Mouse (Mus musculus) hindbrain, embryonic 10.5 days (tissue): ENCODE data around the gene Gm21750. TPM values are rescaled to one million over a fixed set of nuclear protein-coding genes. Genes with fewer than 3 reads are reported as not detected.
"Not testable (repeated sequence)": the region's sequence is repeated elsewhere in the genome, so short reads cannot be mapped to it uniquely, and the experiment has no call there.

Experiments used
- DNase-seq: peaks from one replicate; pipeline ENCODE4 v3.0.0-alpha.2; 2017; ENCODE audit warnings: low spot score
- H3K27ac ChIP-seq: fragments of 300-500 bp; sonication (generic); 2 replicates; pipeline ENCODE4 v1.5.1; 2016; ENCODE audit warnings: mild to moderate bottlenecking, moderate library complexity
- H3K27me3 ChIP-seq: fragments of 300-500 bp; sonication (generic); 2 replicates; pipeline ENCODE4 v1.6.1; 2016; ENCODE audit warnings: mild to moderate bottlenecking; ENCODE audit not compliant: poor library complexity, insufficient read depth, severe bottlenecking
- H3K36me3 ChIP-seq: fragments of 300-500 bp; sonication (generic); 2 replicates; pipeline ENCODE4 v1.6.1; 2016; ENCODE audit warnings: mild to moderate bottlenecking, moderate library complexity
- H3K4me1 ChIP-seq: fragments of 300-500 bp; sonication (generic); replicated peaks from 2 replicates; pipeline ENCODE4 v1.6.1; 2016; ENCODE audit warnings: mild to moderate bottlenecking
- H3K4me3 ChIP-seq: fragments of 300-500 bp; sonication (generic); 2 replicates; pipeline ENCODE4 v1.5.1; 2016; ENCODE audit warnings: mild to moderate bottlenecking, moderate library complexity
- H3K9me3 ChIP-seq: fragments of 300-500 bp; sonication (generic); 2 replicates; pipeline ENCODE4 v1.6.1; 2016; ENCODE audit warnings: mild to moderate bottlenecking, moderate library complexity
- WGBS: fragments of 180-500 bp; shearing (Covaris S2); methylation state at CpG from one replicate; pipeline ENCODE4 v1.1.7; 2016; 5-methylcytosine and 5-hydroxymethylcytosine counted together
- polyA plus RNA-seq: library from polyadenylated mRNA; unstranded; fragments of >200 nt; fragmentation: Nextera tagmentation; extraction: Ambion mirVana; gene quantifications from 2 replicates; pipeline ENCODE4 v1.2.1, GENCODE M21; 2016

Gm21750 gene
- polyA plus RNA-seq: not detected in 2 replicates

DNA sequence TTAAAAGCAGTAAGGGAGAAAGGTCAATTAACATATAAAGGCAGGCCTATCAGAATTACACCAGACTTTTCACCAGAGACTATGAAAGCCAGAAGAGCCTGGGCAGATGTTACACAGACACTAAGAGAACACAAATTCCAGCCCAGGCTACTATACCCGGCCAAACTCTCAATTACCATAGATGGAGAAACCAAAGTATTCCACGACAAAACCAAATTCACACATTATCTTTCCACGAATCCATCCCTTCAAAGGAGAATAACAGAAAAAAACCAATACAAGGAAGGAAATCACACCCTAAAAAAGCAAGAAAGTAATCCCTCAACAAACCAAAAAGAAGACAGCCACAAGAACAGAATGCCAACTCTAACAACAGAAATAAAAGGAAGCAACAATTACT lies at the start of gene Gm21750:
Gene Gm21750, plus strand, starts transcription at position 301 of the 400 bp plus-strand sequence.
- DNase-seq, H3K4me3 ChIP-seq, H3K4me1 ChIP-seq, H3K27ac ChIP-seq, H3K36me3 ChIP-seq, H3K27me3 ChIP-seq, H3K9me3 ChIP-seq: not testable (repeated sequence)
- WGBS: 91% methylated on average over 3 of the region's 3 CpGs

DNA sequence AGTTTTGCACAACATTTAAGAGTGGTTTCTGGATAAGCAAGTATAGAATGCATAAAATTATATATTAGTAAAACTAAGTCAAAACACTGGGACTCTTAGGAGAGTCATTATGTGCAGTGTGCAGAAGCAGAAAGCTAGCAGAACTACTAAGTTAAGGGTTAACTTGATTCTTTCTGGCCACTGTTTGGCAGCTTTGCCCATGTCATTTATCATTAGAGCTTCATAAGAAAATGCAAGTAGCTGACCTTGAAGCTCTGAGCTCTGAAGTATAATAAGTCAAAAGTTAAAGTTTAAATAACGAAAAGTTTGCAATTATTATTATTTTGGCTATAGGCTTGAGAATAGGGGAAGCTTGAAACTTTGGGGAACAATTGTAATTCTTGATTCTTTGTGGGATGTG lies 46.1 kb upstream of the Gm21750 start:
- H3K4me1 ChIP-seq, DNase-seq, H3K27ac ChIP-seq, H3K27me3 ChIP-seq, H3K9me3 ChIP-seq, H3K4me3 ChIP-seq, H3K36me3 ChIP-seq: not testable (repeated sequence)
- WGBS: 75% methylated on average over 1 of the region's 1 CpGs

DNA sequence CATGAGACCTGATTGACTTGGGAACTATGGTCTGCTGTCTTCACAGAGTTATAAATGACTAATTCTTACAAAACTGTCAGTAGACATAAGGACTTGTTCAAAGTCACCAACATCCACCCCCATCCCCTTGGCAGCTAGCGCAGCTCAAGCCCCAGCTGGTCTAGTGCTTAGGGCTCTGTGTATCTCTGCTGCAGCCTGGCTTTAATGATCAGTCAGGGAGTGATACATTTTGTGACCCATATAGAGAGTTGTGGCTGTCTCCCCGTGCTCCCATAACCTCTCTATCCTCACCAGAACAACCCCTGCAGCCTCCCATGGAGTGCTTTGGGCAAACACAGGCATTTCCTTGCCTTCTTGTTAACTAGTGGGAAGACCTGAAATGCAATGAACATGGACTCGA lies 40.1 kb upstream of the Gm21750 start:
- Histone ChIP-seq H3K9me3 (0 out of 2 replicates have a peak, but pooled peaks cover 11% of the 10 kb centered on the region), H3K36me3 (no peaks in the 10 kb centered on the region), H3K4me1 (no peaks in the 10 kb centered on the region), H3K27me3 (no peaks in the 10 kb centered on the region), H3K27ac (no peak overlapping the region), H3K4me3 (no peak overlapping the region)
- WGBS: 89% methylated on average over 3 of the region's 3 CpGs
- DNase-seq: no peak

DNA sequence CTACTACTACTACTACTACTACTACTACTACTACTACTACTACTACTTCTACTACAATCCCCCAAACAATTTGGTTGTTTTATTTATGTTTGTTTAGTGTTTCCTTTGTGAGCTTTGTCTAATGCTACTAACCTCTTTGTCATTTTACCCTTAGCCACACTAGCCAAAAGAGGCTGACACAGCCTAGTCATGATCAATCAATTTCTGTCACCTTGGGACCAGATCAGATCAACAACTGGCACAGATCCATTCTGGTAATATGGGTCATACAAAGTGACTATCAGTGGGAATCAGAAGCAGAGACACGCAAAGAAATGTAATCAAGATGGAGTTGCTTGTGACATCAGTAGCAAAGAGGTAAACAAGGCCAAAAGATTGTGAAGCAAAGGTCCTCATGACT lies 38.0 kb upstream of the Gm21750 start:
- WGBS: 93% methylated on average over 1 of the region's 1 CpGs
- H3K27me3 ChIP-seq: no peaks in the 10 kb centered on the region
- no peak overlapping the region for H3K27ac ChIP-seq
- no peaks in the 10 kb centered on the region for H3K36me3 ChIP-seq
- DNase-seq: no peak
- no peak overlapping the region for H3K4me3 ChIP-seq
- 0 out of 2 replicates have a peak, but pooled peaks cover 10% of the 10 kb centered on the region for H3K9me3 ChIP-seq
- H3K4me1 ChIP-seq: no peaks in the 10 kb centered on the region

DNA sequence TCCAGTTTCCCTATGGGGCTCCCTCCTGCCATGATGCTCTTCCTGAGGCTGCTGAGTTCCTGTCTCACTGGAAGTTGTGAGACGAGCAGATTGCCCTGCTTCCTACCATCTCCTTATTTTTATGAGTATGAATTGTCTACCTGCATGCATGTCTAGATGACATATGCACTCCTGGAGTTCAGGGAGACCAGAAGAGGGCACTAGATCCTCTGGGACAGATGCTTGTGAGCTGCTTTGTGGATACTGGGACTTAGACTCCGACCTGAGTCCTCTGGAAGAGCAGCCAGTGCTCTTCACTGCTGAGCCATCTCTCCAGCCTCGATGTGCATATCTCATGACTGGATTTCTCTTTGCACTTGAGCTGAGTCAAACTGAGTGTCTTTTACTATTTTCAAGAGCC lies 35.6 kb upstream of the Gm21750 start:
- DNase-seq: no peak
- H3K36me3 ChIP-seq: no peaks in the 10 kb centered on the region
- 73% methylated on average over 3 of the region's 3 CpGs for WGBS
- no peaks in the 10 kb centered on the region for H3K9me3 ChIP-seq
- H3K27me3 ChIP-seq: no peaks in the 10 kb centered on the region
- no peaks in the 10 kb centered on the region for H3K4me1 ChIP-seq
- no peak overlapping the region for H3K4me3 ChIP-seq
- no peak overlapping the region for H3K27ac ChIP-seq

DNA sequence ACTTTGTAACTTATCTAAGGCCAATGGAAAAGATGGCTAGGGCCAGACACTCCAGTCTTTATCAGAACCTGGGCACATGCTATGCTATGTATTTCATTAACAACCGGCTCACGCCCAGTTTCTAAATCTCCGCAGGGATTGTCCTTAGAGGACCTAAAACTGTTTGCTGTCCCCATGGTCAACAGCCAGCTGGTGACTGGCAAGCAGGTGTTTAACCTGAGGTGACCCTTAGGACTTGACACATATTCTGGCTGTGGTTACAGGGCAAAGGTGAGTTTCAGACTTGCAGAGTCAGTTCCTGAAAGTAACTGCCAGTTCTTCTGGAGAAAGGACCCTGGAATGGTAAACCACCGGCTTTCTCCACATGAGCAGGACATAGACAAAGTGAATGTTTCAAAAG lies 29.5 kb upstream of the Gm21750 start:
- no peak overlapping the region for H3K4me3 ChIP-seq
- 0 out of 2 replicates have a peak, but pooled peaks cover 3% of the 10 kb centered on the region for H3K4me1 ChIP-seq
- no peaks in the 10 kb centered on the region for H3K36me3 ChIP-seq
- H3K9me3 ChIP-seq: no peaks in the 10 kb centered on the region
- WGBS: 92% methylated on average over 4 of the region's 4 CpGs
- no peaks in the 10 kb centered on the region for H3K27me3 ChIP-seq
- no peak for DNase-seq
- H3K27ac ChIP-seq: no peak overlapping the region

DNA sequence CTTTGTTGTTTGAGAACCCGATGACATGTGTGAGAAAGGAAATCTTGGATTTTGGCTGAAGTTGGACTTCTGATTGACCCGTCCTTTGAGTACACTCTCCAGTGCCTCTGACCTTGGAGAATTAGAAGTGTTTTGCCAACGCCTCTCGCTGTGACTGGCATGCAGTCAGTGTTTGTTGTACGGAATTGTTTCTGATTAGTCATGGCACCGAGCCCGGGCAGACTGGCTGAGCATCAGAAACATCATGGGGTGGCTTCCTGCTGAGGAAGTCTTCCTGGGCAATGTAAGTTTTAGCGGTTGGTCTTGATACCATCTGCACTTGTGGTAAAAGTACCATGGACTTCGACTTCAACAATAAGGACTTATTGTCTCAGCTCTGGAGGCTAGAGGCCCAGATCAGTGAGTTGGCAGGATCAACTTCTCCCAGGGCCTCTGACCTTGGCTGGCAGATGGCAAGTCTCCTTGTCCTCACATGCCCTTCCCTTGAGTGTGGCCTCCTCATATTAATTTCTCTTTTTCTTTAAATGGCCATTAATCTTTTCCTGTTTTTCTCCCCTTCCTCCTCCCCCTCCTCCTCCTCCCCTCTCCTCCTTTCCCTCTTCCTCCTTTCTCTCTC lies 28.3 kb upstream of the Gm21750 start:
- H3K4me1 ChIP-seq: 0 out of 2 replicates have a peak, but pooled peaks cover 3% of the 10 kb centered on the region
- H3K27ac ChIP-seq: no peak overlapping the region
- no peaks in the 10 kb centered on the region for H3K36me3 ChIP-seq
- peak; percentile 14 for DNase-seq
- no peaks in the 10 kb centered on the region for H3K9me3 ChIP-seq
- WGBS: 56% methylated on average over 9 of the region's 9 CpGs
- no peak overlapping the region for H3K4me3 ChIP-seq
- H3K27me3 ChIP-seq: no peaks in the 10 kb centered on the region

DNA sequence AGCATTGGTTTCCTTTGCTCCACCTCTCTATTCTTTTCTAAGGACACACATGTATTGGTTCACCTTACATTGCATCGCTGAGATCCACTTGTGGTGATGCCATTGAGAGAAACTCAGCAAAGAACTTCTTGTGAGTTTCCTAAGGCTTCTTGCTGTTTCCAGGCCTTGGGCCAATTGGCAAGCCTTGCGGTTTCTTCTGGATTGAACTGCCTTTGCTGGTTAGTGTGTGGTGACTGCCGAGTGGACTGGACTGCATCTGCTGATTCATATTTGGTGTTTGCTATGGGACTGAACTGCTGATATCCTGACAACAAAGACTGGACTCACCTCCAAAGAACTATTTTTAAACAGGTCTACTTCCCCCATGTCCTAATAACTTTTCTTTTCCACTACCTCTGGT lies 26.7 kb upstream of the Gm21750 start:
- H3K9me3 ChIP-seq: no peaks in the 10 kb centered on the region
- 0 out of 2 replicates have a peak, but pooled peaks cover 3% of the 10 kb centered on the region for H3K4me1 ChIP-seq
- no peak overlapping the region for H3K4me3 ChIP-seq
- H3K36me3 ChIP-seq: no peaks in the 10 kb centered on the region
- WGBS: 90% methylated on average over 3 of the region's 3 CpGs
- H3K27me3 ChIP-seq: no peaks in the 10 kb centered on the region
- no peak overlapping the region for H3K27ac ChIP-seq
- DNase-seq: no peak

DNA sequence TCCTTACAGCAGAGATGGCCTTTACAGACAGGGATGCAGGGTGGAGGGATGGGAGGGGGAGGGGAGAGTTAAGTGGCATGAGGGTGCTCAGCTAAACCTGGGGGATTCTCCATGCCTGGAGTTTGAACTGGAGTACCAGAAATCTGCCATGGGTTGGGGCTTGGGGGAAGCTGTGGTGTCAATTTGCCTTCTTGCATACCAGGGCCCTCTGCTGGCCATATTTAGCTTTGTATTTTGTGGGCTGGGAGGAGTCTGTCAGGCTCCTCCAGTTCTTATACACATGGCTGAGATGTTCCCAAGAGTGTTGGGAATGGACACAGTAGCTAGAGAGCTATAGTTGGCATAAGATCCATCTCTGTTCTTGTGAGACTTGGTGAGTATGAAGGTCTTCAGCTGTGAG lies 23.6 kb upstream of the Gm21750 start:
- Histone ChIP-seq H3K4me3 (no peak overlapping the region), H3K4me1 (0 out of 2 replicates have a peak, but pooled peaks cover 3% of the 10 kb centered on the region), H3K9me3 (no peaks in the 10 kb centered on the region), H3K36me3 (no peaks in the 10 kb centered on the region), H3K27ac (no peak overlapping the region), H3K27me3 (no peaks in the 10 kb centered on the region)
- no peak for DNase-seq

DNA sequence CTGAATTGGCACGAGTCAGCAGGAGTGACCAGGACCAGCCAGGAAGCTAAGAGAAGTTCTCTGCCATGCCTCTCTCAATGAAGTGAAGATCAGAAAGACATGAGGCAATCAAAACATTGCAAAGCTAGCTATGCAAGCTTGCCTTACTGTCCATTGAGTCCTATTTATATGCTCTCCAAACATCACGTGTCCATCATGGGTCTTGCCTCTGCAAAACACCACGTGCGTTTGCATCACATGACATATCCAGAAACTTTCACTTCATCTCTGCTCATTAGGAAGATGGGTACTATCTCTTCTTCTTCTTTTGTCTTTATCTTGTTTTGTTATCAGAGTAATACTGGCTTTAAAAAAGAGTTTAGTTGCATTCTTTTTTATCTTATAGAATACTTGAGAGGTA lies 10.8 kb upstream of the Gm21750 start:
- no peaks in the 10 kb centered on the region for H3K27me3 ChIP-seq
- no peak overlapping the region for H3K27ac ChIP-seq
- no peaks in the 10 kb centered on the region for H3K9me3 ChIP-seq
- DNase-seq: no peak
- H3K4me3 ChIP-seq: no peak overlapping the region
- no peaks in the 10 kb centered on the region for H3K4me1 ChIP-seq
- WGBS: 91% methylated on average over 4 of the region's 4 CpGs
- H3K36me3 ChIP-seq: no peaks in the 10 kb centered on the region

DNA sequence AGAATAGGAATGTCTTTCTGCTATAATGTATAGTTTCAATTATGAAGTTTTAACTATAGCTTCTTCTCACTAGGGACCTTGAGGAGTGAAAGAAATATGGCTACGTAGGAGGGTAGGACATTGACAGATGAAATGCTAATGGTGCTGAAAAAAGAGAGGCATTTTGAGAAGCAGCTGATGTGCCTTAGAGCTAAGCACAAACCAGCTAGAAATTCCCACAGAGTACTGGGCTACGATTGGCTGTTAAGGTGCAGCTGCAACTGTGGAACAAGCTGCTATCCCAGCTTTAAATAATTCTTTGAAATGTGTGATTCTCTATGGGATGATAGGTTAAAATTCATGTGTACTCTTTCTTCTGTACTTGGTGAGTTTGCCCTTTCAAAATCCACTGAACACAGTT lies 9.1 kb downstream of the Gm21750 start:
- Histone ChIP-seq H3K4me1 (no peaks in the 10 kb centered on the region), H3K4me3 (no peak overlapping the region), H3K9me3 (no peaks in the 10 kb centered on the region), H3K27ac (no peak overlapping the region), H3K27me3 (no peaks in the 10 kb centered on the region), H3K36me3 (no peaks in the 10 kb centered on the region)
- no peak for DNase-seq
- WGBS: 84% methylated on average over 2 of the region's 2 CpGs

DNA sequence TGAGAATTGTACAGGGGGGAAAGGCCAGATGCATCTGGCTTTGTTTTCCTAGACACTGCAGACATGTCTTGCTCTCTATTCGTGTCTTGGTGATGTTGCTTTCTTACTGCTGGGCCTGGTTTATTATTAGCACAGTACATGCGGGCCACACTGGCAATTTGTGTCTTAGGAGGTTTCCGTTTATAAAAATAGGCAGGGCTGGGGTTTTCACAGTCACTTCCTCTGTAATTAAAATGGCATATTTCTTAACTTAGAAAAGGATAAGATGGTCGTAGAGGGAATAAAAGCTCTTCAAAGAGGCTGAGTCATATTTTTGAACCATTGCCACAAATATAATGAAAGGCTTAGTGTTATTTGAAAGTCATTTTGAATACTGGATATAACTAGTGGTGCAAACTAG lies 26.7 kb downstream of the Gm21750 start:
- DNase-seq: no peak
- no peaks in the 10 kb centered on the region for H3K27me3 ChIP-seq
- 90% methylated on average over 4 of the region's 4 CpGs for WGBS

DNA sequence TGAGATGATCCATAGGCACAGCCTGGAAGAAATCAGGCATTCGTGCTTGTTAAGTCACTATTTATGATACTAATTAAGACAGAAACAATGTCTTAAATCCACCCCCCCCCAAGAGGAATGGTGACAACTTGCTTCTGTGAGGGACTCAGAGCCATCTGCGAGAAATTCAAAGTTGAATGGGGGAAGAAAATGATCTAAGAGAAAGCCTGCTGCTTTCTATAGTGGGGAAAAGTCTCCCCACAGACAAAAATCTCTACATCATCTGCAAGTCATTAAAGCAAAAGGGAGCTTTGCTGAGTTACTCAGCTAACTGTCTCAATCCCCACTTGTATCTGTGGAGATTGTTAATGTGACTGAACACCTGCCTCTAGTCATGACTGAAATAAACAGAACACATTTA lies 27.4 kb downstream of the Gm21750 start:
- no peak overlapping the region for H3K27ac ChIP-seq
- DNase-seq: no peak
- H3K9me3 ChIP-seq: peaks cover 7% of the 10 kb centered on the region
- no peaks in the 10 kb centered on the region for H3K27me3 ChIP-seq
- no peaks in the 10 kb centered on the region for H3K4me1 ChIP-seq
- no peaks in the 10 kb centered on the region for H3K36me3 ChIP-seq
- WGBS: 78% methylated on average over 2 of the region's 2 CpGs
- no peak overlapping the region for H3K4me3 ChIP-seq

More for the DNA sequence above, 26.7 kb downstream of the Gm21750 start:
- Histone ChIP-seq H3K4me3 (no peak overlapping the region), H3K27ac (no peak overlapping the region), H3K4me1 (no peaks in the 10 kb centered on the region), H3K9me3 (peaks cover 7% of the 10 kb centered on the region), H3K36me3 (no peaks in the 10 kb centered on the region)

DNA sequence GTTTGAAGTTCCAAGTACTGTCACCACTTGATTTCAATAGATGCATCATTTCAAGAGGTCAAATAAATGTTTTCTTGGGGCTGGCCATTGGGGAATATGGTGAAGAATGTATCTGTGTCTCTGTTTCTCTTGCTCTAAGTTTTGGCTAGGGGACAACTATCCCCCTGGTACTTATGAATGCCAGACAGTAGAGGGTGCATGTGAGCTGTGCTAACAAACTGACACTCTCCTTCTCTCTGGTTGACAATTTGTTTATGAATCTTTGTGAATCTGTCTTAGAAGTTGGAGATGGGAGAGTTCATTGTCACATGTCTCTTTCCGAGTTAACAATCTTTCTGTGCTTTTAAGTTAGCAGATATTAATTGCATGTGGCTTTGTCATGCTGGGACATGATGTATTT lies 39.2 kb downstream of the Gm21750 start:
- no peaks in the 10 kb centered on the region for H3K4me1 ChIP-seq
- H3K4me3 ChIP-seq: no peak overlapping the region
- H3K27ac ChIP-seq: no peak overlapping the region
- no peak for DNase-seq
- 81% methylated on average over 1 of the region's 1 CpGs for WGBS
- no peaks in the 10 kb centered on the region for H3K36me3 ChIP-seq
- H3K27me3 ChIP-seq: no peaks in the 10 kb centered on the region
- no peaks in the 10 kb centered on the region for H3K9me3 ChIP-seq
